Mouse (Mus musculus) lung, postnatal 36 days (tissue): ENCODE results near the gene Zfp382.
"Not testable (repeated sequence)": the region's sequence is repeated elsewhere in the genome, so short reads cannot be mapped to it uniquely, and the experiment has no call there.

ENCODE experiments used
- DNase-seq: peaks from one replicate; pipeline ENCODE4 v3.0.0; 2022; ENCODE audit warnings: mixed read lengths

Zfp382 gene

GRCm38 (mm10) chr7:30121308-30122187 lies at the start of gene Zfp382:
Gene Zfp382 (plus strand): TSS chr7:30121942.
- DNase-seq = peak; percentile 89

GRCm38 (mm10) chr7:30072146-30073028 lies 49.4 kb upstream of the Zfp382 start, which contains the start of gene Zfp82:
Gene Zfp82 (minus strand): TSS chr7:30072900.
- peak; percentile 82 for DNase-seq

GRCm38 (mm10) chr7:30086524-30086923 lies 35.2 kb upstream of the Zfp382 start:
- no peak for DNase-seq

GRCm38 (mm10) chr7:30089405-30089804 lies 32.3 kb upstream of the Zfp382 start:
- no peak for DNase-seq

- DNase-seq = peak; percentile 98
These were observed 31.4 kb upstream of the Zfp382 start, which contains the start of the genes Gm26920 and Zfp566 for GRCm38 (mm10) chr7:30090092-30090969. Gene Gm26920 (minus strand): TSS chr7:30090410. Gene Zfp566 (minus strand): TSS chr7:30090527.

- DNase-seq = peak; percentile 24
These were observed 30.7 kb upstream of the Zfp382 start for GRCm38 (mm10) chr7:30090970-30091585.

GRCm38 (mm10) chr7:30092666-30093065 lies 29.1 kb upstream of the Zfp382 start:
- DNase-seq = no peak

- DNase-seq = no peak
These were observed 27.8 kb upstream of the Zfp382 start for GRCm38 (mm10) chr7:30093918-30094415.

GRCm38 (mm10) chr7:30094646-30095429 lies 26.9 kb upstream of the Zfp382 start, which contains the start of gene Zfp260:
Gene Zfp260 (plus strand): TSS chr7:30094777.
- peak; percentile 96 for DNase-seq

GRCm38 (mm10) chr7:30095551-30096125 lies 26.1 kb upstream of the Zfp382 start:
- DNase-seq = peak; percentile 7

GRCm38 (mm10) chr7:30099297-30099696 lies 22.4 kb upstream of the Zfp382 start:
- peak; percentile 31 for DNase-seq

- no peak for DNase-seq
These were observed 5.7 kb upstream of the Zfp382 start for GRCm38 (mm10) chr7:30116076-30116475.

- DNase-seq = not testable (repeated sequence)
These were observed 3.8 kb upstream of the Zfp382 start for GRCm38 (mm10) chr7:30117935-30118334.

- DNase-seq = no peak
These were observed 417 bp downstream of the Zfp382 start for GRCm38 (mm10) chr7:30122188-30122530.

GRCm38 (mm10) chr7:30129900-30130299 lies 8.2 kb downstream of the Zfp382 start:
- DNase-seq = no peak

- no peak for DNase-seq
These were observed 10.7 kb downstream of the Zfp382 start for GRCm38 (mm10) chr7:30132396-30132795.

- no peak for DNase-seq
These were observed 15.1 kb downstream of the Zfp382 start for GRCm38 (mm10) chr7:30136826-30137225.

GRCm38 (mm10) chr7:30143170-30143554 lies 21.4 kb downstream of the Zfp382 start:
- DNase-seq = no peak

- DNase-seq = peak; percentile 35
These were observed 21.9 kb downstream of the Zfp382 start for GRCm38 (mm10) chr7:30143555-30144209.

- no peak for DNase-seq
These were observed 25.3 kb downstream of the Zfp382 start for GRCm38 (mm10) chr7:30147011-30147410.
